Mouse (Mus musculus): ENCODE measurements around the gene Ikzf2.

DNA sequence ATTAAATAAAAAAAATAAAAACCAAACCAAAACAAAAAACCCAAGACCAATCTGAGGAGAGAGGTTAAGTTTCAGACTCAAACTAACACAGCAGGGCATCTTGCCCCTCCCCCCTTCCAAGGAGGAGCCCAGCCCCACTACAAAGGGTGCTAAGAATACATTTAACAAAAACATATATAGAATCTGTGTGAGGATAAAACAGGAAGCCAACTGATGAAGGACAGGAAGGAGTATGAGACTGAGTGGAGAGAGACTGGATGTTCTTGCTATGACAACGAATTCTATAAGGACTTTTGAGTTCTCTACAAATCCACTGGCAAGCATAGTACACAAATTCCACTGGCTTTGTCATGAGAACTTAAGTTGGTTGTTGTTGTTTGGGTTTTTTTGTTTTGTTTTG is 42.7 kb upstream of the Ikzf2 start:
- TF ChIP-seq CTCF (IDR thresholded peaks at IDR 0.05; ENCODE audit: low read depth) (no peak), EP300 (optimal IDR thresholded peaks at IDR 0.05) (no peak)
